Mouse (Mus musculus) CD4-positive, CD25-positive, alpha-beta regulatory T cell, adult 4 months (primary cell): ENCODE results near the gene Pcdh17. TPM values are rescaled to one million over a fixed set of nuclear protein-coding genes. Genes with fewer than 3 reads are reported as not detected.
A peak's percentile ranks its signal among the peaks of the same experiment; 100 is the strongest.

Experiments used
- ATAC-seq: one replicate; pipeline ENCODE4 v1.8.0; 2017
- polyA plus RNA-seq, 2 experiments: library from polyadenylated mRNA; unstranded; fragments of 100-300 nt; shearing (Covaris generic); gene quantifications; one replicate each; pipeline ENCODE4 v1.2.1; 2017

Gene Pcdh17
- polyA plus RNA-seq, result under 1 TPM; 0.13 TPM

DNA sequence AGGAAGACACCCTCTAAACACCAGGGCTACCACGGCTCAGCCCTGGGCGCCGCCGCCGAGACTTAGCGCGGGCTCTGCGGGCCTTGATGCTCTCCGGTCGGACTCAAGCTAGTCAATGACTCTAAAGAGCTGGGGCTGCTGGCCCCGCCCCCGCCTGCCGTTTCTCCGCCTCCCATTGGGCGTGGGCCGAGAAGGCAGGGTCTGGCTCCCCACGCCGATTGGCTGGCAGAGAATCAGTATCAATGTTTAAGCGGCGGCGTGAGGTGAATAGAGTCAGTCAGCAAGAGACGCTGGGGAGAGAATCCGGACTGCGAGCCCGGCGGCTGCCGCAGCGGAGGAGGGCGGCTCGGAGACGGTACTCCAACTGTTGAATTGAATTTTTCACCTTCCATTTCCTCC, at the start of gene Pcdh17:
Gene Pcdh17 (plus strand): TSS at position 276 of the 399 bp plus-strand sequence.
- ATAC-seq, result peak; percentile 80

GRCm38 (mm10) chr14:84397137-84397536, 46.2 kb upstream of the Pcdh17 start:
- no peak for ATAC-seq

- no peak for ATAC-seq
Observed at GRCm38 (mm10) chr14:84424736-84425135, 18.6 kb upstream of the Pcdh17 start.

DNA sequence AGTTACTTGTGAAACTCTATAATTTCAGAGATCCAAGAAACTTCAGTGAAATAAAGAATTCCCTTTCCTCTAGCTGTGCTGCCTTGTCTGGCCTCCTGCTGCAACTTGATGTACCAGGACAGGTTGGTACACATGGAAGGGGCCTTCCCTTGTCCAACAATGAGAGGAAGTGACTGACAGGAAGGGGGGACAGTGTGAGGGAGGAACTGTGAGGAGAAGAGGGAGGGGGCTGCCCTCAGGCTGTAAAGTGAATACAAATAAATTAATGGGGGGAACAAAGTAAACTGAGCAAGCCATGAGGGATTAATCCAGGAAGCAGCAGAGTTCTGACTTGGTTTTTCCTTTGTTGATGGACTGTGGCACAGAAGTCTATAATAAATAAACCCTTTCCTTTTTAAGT, 16.7 kb upstream of the Pcdh17 start:
- ATAC-seq, result no peak

- ATAC-seq, result no peak
Observed at GRCm38 (mm10) chr14:84438066-84438770, 5.1 kb upstream of the Pcdh17 start.

DNA sequence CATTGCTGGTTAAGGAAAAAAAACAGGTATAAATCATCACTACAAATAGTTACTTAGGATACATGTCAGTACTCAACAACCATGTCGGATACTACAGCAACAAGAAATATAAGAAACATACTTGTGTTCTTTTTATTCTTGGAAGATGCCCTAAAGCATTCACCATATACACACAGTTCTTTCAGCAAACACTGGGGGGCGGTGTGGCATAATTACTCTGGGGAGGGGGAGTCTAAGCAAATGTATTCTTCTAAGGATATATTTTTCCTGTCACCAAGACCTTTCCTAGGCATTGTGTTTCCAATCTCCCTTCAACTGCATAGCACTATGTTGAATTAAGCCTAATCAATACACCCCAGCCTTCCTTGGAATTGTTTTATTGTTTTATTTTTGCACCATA, 2.5 kb upstream of the Pcdh17 start:
- no peak for ATAC-seq

GRCm38 (mm10) chr14:84442528-84443287, 655 bp upstream of the Pcdh17 start:
- ATAC-seq, result peak; percentile 58

DNA sequence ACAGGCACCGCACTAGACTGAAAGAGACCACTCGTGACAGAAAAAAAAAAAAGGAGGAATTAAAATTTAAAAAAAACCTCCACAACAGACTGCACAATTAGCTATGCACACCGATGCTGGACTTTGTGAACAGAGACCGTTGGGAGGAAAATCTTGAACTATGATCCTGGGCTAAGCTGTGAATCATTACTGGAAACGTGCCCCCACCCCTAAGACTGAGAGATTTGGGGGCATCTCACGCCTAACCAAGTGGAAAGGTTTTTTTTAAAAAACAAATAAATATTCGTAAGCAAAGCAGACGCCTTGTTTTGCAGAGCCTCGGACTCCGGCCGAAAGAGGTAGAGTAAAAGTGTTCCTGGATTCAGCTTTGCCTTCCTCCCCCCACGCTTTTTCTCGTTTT, 398 bp downstream of the Pcdh17 start:
- no peak for ATAC-seq

DNA sequence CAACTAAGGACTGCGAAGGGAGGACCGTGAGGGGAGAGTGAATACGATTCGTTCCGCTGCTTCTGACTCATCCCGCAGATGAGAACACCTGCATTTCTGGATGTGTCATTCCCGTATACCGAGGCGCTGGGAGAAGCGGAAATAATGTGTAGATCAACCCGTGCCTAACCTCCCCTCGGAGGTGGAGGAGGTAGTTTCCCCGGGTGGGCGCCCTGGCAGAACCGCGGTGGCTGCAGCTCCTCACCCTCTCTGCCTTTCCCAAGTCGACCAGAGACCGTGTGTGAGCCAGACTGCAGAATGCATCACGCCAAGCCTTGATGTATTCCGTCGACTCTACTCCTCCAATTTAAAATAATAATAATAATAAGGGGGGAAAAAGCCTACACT, 906 bp downstream of the Pcdh17 start:
- ATAC-seq, result no peak

- ATAC-seq, result no peak
Observed at GRCm38 (mm10) chr14:84444663-84445502, 1.5 kb downstream of the Pcdh17 start.

- no peak for ATAC-seq
Observed at GRCm38 (mm10) chr14:84445503-84446410, 2.4 kb downstream of the Pcdh17 start.

DNA sequence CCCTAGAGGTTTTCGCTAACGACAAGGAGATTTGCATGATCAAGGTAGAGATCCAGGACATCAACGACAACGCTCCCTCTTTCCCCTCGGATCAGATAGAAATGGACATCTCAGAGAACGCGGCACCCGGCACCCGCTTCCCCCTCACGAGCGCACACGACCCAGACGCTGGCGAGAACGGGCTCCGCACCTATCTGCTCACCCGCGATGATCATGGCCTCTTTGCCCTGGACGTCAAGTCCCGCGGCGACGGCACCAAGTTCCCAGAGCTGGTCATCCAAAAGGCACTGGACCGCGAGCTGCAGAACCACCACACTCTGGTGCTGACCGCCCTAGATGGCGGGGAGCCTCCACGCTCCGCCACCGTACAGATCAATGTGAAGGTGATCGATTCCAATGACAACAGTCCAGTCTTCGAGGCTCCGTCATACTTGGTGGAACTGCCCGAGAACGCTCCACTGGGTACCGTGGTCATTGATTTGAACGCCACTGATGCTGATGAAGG, 3.1 kb downstream of the Pcdh17 start:
- no peak for ATAC-seq

GRCm38 (mm10) chr14:84446941-84447641, 3.7 kb downstream of the Pcdh17 start:
- ATAC-seq, result no peak

DNA sequence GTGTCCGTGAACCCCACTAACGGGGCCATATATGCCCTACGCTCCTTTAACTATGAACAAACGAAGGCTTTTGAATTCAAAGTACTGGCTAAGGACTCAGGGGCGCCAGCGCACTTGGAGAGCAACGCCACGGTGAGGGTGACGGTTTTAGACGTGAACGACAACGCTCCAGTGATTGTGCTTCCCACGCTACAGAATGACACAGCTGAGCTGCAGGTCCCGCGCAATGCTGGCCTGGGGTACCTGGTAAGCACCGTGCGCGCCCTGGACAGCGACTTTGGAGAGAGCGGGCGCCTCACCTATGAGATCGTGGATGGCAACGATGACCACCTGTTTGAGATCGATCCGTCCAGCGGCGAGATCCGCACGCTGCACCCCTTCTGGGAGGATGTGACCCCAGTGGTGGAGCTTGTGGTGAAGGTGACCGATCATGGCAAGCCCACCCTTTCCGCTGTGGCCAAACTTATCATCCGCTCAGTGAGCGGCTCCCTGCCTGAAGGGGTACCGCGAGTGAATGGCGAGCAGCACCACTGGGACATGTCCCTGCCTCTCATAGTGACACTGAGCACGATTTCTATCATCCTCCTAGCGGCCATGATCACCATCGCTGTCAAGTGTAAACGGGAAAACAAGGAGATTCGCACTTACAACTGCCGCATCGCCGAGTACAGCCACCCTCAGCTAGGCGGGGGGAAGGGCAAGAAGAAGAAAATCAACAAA, 4.5 kb downstream of the Pcdh17 start:
- ATAC-seq, result no peak

- no peak for ATAC-seq
Observed at GRCm38 (mm10) chr14:84448381-84448771, 5.0 kb downstream of the Pcdh17 start.

- ATAC-seq, result no peak
Observed at GRCm38 (mm10) chr14:84454074-84454845, 10.9 kb downstream of the Pcdh17 start.

DNA sequence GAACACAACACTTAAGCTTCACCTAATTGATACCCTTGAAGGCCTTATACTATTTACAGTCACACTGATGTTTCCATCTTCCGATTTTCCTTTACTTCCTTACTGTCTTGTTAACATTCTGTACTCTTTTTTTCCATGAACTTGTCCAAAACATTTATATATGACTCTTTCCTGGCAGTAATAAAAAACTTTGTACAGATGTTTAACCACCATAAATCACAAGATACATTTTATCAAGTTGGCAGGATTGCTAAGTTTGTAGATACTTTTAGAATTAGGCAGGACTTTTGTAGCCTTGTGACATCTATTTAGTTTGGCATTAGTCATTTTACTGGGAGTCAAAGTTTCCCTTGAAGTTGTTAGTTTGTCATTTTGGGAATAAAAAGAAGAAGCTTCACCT, 32.1 kb downstream of the Pcdh17 start:
- no peak for ATAC-seq

- ATAC-seq, result no peak
Observed at GRCm38 (mm10) chr14:84476336-84476735, 33.0 kb downstream of the Pcdh17 start.

- no peak for ATAC-seq
Observed at GRCm38 (mm10) chr14:84476906-84477305, 33.5 kb downstream of the Pcdh17 start.

GRCm38 (mm10) chr14:84477411-84477810, 34.0 kb downstream of the Pcdh17 start:
- no peak for ATAC-seq
